Mouse (Mus musculus): ENCODE data around the gene Smg7.
"Not testable (repeated sequence)": the region's sequence is repeated elsewhere in the genome, so short reads cannot be mapped to it uniquely, and the experiment has no call there.

Gene Smg7

GRCm38 (mm10) chr1:152901765-152902664 lies at the start of gene Smg7:
Gene Smg7, minus strand, starts transcription at chr1:152902646.
- no peak for DNase-seq (ENCODE audit: low spot score)

GRCm38 (mm10) chr1:152942977-152943376 lies 40.5 kb upstream of the Smg7 start:
- no peak for DNase-seq (ENCODE audit: low spot score)

- DNase-seq (ENCODE audit: low spot score), result no peak
Observed at GRCm38 (mm10) chr1:152936365-152936764, 33.9 kb upstream of the Smg7 start.

- DNase-seq (ENCODE audit: low spot score), result no peak
Observed at GRCm38 (mm10) chr1:152935476-152935875, 33.0 kb upstream of the Smg7 start.

GRCm38 (mm10) chr1:152933962-152934361 lies 31.5 kb upstream of the Smg7 start:
- DNase-seq (ENCODE audit: low spot score), result no peak

GRCm38 (mm10) chr1:152921786-152922185 lies 19.3 kb upstream of the Smg7 start:
- DNase-seq (ENCODE audit: low spot score), result no peak

GRCm38 (mm10) chr1:152917626-152918025 lies 15.2 kb upstream of the Smg7 start:
- DNase-seq (ENCODE audit: low spot score), result no peak

GRCm38 (mm10) chr1:152916936-152917335 lies 14.5 kb upstream of the Smg7 start:
- DNase-seq (ENCODE audit: low spot score), result no peak

GRCm38 (mm10) chr1:152915766-152916165 lies 13.3 kb upstream of the Smg7 start:
- DNase-seq (ENCODE audit: low spot score), result no peak

- no peak for DNase-seq (ENCODE audit: low spot score)
Observed at GRCm38 (mm10) chr1:152913483-152914460, 11.3 kb upstream of the Smg7 start.

- peak; percentile 49 for DNase-seq (ENCODE audit: low spot score)
Observed at GRCm38 (mm10) chr1:152904469-152904868, 2.0 kb upstream of the Smg7 start.

- peak; percentile 28 for DNase-seq (ENCODE audit: low spot score)
Observed at GRCm38 (mm10) chr1:152903591-152904135, 1.2 kb upstream of the Smg7 start.

- peak; percentile 92 for DNase-seq (ENCODE audit: low spot score)
Observed at GRCm38 (mm10) chr1:152902665-152903516, 445 bp upstream of the Smg7 start.

GRCm38 (mm10) chr1:152901419-152901764 lies 1.1 kb downstream of the Smg7 start:
- DNase-seq (ENCODE audit: low spot score), result no peak

- not testable (repeated sequence) for DNase-seq (ENCODE audit: low spot score)
Observed at GRCm38 (mm10) chr1:152888086-152888485, 14.4 kb downstream of the Smg7 start.

- no peak for DNase-seq (ENCODE audit: low spot score)
Observed at GRCm38 (mm10) chr1:152871031-152871430, 31.4 kb downstream of the Smg7 start.

- DNase-seq (ENCODE audit: low spot score), result no peak
Observed at GRCm38 (mm10) chr1:152869901-152870300, 32.5 kb downstream of the Smg7 start.

GRCm38 (mm10) chr1:152846856-152847255 lies 55.6 kb downstream of the Smg7 start:
- DNase-seq (ENCODE audit: low spot score), result no peak

- DNase-seq (ENCODE audit: low spot score), result no peak
Observed at GRCm38 (mm10) chr1:152845211-152845730, 57.2 kb downstream of the Smg7 start.

- no peak for DNase-seq (ENCODE audit: low spot score)
Observed at GRCm38 (mm10) chr1:152844634-152845033, 57.8 kb downstream of the Smg7 start.

- no peak for DNase-seq (ENCODE audit: low spot score)
Observed at GRCm38 (mm10) chr1:152841057-152841456, 61.4 kb downstream of the Smg7 start.
